Mouse (Mus musculus) kidney, postnatal 14 days (tissue): ENCODE results near the gene Trim2.

Source experiments
- DNase-seq: peaks from one replicate; pipeline ENCODE4 v3.0.0; 2022; ENCODE audit warnings: mixed read lengths

Trim2 gene

DNA sequence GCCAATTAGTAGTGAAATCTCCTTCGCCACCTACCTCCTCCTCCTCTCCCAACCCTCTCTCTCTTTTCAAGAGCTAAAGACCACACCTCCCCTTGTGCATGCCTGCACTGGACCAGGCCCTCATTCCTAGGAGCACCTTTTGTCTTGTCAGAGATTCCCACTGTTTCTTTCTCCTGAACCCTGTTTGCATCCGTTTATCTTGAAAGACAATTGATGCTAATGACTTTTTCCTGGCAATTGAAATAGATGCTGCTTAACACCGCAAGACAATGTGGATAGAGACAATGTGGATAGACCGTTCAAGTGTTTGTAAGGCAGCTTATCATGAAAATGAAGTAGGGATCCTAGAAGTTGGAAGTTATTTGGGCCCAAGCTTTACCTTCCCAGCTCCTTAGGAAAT is 125.0 kb downstream of the Trim2 start:
- DNase-seq, result no peak

DNA sequence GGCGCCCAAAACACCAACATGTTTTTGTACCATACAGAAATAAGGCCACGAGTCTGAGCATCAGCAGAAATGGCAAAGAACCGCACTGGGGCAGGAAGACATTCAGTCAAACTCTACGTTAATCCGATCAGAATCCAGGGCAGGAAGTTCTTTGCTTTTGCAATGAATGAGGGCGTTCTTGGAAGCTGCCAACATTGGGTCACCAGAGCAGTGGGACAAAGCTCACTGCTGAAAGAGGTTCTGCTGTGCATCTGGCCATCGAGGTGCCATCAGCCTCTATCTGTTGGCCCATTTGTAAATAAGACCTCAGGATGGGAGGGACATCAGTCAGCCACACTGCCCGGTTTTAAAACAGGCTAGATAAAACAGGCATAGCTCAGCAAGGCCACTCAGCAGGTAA is 125.6 kb downstream of the Trim2 start:
- DNase-seq, result no peak

DNA sequence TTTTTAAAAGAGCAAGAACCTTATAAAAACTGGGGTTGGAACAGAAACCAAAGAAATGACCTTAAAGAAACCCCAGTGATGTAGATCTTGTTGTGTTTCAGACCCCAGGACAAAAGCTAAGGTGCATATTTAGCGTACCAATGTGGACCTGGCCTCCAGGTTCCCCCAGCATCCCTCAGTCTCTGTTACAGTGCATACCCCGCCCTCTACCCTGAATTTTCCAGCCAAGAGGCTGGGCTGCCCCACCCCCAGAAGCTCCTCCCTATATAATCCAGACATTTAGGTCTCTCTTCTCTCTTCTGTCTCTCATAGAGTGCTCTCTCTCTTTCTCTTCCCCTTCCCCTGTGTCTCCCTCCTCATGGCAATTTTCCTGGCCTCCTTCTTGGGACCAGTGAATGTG is 126.4 kb downstream of the Trim2 start:
- DNase-seq, result no peak

DNA sequence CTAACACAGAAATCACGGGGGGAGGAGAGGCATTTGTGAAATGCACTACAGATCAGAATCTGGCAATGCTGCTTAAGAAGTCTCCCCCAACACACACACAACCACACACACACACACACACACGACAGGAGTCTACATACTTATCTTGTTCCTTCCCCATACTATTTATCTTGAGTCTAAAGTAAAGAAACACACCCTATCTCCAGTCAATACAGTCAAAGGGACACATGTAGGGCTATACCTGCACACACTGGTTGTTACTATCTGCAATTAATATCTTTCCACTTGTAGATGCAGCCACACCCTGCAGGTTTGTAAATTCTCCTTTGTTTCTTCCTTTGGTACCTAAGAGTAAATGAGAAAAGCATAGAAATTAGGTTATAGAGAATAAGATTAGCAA is 128.8 kb downstream of the Trim2 start:
- no peak for DNase-seq

DNA sequence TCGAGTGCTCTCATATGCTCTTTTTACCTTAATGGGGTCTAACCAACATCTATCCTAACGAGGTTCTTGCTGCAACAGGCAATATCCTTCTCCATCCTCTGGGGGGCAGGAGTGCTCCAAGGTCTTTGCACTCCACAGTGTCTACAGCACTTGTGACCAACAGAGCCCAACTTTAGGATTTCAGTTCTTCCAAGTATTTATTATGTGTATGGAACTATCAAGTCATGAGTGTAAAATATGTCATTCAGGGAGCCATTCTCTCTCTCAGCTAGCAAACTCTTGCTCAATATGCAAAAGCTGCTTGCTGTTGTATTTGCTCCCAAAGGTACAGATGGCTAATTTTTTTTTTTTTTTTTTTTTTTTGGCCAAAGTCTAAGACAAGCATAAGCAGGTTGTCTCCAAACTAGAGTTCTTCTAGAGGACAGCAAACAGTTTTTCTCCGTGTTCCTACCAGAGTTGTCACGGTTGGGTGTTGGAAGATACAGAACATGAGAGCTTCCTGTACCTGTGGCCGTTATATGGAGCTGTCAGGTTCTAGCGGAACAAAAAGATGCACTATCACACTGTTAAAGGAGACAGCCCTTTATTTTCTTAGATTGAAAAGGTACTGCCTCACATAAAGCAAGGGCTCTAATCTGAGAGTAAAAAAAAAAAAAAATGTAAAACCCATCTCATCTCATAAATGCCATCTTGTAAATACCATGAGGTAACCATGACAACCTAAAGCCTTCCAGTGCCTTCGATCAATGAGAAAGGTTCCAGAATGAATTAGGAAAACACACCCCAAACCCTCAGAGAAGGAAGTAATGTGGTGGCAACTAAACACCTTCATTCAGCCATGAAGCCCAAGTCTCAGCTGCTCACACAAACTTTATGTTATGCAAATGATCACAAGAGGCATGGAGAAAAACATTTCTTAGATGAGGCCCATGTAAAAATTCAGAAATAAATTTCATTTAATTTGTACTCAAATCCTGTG is 131.1 kb downstream of the Trim2 start:
- DNase-seq, result peak; percentile 86

DNA sequence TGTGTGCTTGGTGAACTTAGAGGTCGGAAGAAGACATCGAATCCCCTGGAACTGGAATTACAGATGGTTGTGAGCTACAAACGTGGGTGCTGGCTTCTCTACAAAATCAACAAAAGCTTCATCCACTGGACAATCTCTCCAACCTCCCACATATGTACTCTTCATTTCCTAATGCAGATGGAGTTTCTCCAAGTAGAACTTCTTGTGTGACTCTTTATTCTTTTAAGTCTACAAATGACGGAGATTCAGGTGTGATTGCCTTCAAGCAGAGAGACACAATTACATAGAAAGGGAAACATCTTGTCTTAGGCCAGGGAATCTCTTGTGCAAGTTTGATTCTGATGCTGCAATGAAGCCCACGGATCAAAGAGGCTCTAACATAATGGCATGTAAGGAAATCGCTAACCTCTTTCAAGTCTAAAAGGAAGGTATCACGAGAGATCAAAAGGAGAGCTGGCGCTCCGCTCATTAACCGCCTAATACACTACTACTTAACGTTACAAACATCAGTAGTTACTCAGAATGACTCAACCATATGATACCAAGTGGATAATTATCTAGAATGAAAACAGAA is 133.0 kb downstream of the Trim2 start, which contains the start of gene Gm6525:
Gm6525 (plus strand) TSS at position 524 of the 574 bp plus-strand sequence.
- no peak for DNase-seq

DNA sequence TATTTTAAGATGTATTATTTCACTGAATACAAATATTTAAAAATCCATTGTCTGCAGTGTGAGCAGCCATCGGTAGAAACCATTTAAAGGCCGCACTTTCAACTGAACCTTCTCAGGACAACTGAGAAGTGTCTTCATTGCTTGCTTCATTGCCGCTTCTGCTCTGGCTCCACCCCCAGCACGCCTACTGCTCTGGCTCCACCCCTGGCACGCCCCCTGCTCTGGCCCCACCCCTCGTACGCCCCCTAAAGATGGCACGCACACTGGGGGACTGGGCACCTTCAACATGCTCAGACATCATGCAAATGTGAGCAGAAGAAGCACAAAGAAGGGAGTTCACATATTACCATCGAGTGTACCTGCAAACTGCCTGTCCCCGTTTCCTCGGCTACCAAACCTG is 134.3 kb downstream of the Trim2 start:
- no peak for DNase-seq

DNA sequence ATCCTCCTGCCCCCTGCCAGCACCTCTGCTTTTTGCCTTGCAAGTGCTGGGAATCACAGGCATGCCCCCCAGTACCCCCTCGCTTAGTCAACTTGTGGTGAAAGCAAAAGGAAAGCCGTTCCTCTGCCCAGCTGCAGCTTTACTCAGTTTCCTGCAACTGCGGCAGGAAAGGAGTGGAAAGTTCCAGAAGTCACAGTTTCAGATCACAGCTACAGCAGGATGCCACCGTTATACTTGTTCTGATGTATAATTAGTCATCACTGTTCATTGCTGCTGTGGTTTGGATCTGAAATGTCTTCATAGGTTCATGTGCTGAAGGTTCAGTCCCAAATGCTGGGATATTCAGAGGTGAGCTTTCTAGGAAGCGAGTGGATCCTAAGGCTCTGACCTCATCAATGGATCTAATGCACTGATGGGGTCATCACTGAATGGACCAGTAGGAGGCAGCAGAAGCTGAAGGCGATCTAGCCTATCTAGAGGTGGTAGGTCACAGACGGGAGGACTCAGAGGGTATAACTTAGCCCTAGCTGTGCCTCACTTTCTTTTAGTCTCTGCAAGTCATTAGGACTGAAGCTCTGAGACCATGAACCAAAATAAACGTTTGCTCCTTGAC is 137.2 kb downstream of the Trim2 start:
- DNase-seq, result no peak

DNA sequence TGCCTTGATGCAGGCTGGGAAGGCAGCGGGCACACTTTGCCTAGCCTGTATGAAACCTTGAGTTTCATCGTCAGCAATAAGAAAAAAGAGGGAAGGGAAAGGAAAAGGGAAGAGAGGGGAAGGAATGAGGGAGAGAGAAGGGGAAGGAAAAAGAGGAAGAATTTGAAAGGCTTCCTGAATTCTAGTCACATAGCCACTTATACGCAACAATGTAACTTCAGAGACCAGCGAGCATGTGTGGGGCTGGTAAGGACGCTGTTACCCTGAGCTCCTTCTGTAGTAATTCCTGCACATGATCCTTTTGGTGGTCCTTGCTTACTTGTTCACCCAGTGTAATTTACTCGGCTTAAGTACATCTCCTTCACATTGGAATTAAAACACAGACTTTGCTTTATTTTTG is 137.7 kb downstream of the Trim2 start:
- no peak for DNase-seq

DNA sequence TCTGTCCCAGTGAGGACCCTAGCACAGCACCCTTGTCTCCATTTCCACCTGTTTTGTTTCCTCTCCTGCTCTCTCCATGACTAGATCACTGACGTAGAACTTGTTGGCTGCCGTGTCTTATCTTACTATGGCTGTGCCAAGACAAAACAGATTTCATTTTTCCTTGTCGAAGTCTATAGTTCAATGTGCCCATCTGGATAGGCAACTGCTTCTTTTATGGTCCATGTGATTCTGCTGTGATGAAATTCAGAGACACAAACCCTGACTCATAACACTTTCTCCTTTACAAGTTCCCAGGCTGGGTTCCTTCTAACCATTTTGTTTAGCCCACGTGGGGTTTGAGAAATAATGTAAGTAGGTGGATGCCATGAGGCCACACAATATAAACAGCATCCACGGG is 140.6 kb downstream of the Trim2 start:
- DNase-seq, result no peak

DNA sequence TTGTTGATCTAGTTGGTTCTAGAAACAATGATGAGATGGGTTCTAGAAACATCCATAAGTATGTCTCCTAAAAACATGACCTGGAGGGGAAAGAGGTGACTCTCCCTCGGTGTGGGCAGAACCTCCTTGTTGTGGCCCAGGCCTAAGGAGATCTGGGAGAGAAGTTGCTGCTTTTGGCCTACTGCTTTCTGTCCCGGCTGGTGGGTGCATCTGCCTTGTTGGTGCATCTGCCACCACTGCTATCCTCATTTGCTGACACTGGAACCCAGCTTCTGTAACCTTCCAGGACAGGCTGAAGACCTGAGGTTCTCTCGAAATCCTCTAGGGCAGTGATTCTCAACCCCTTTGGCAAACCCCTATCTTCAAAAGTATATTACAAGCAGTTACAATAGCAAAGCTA is 141.3 kb downstream of the Trim2 start:
- DNase-seq, result no peak

DNA sequence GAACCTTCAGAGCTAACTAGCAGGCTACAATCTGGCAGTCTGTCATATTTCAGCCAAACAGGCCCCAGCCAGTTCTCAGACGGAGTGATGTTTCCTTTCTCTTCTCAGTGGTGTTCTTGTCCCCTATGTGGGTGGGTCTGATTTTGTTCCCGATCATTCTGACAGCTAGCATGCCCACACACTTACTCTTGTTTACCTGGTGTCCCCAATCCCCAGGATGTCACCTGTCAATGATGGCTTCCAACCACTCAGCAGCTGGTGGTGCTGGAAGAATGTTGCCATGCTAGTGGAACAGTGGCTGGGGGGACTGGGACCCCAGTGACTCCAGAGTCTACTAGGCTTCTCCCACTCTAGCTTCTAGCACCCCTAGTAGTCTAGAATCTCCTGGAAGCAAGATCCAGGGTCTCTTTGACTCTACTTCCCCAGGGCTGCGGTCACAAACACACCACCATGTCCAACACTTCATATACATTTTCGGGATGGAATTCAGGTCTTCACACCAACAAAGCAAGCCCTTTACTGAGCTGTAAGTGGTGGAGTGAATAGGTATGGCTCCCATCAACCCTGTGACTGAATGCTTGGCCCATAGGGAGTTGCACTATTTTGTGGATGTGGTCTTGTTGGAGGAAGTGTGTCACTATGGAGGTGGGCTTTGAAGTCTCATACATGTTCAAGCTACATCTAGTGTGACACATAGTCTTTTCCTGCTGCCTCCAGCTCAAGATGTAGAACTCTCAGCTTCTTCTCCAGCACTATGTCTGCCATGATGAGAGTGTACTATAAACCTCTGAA is 148.9 kb downstream of the Trim2 start:
- no peak for DNase-seq

DNA sequence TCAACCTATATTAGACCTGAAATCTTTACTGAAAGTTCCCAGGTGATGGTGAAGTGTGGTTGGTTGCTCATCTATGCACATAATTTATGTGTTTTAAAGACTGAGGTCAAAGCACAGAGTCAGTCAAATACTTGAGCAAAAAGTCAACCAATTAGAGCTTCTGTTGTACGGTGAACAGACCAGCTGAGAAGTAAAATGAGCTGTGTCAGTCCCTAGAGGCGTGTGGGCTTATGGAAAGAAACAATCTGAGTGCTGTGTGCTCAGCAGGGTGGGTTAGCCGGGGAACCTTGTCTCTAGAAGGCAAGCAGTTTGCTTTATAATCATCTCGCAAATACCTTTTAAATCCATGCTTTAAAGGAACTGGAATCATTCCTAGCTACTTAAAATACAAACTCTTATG is 149.7 kb downstream of the Trim2 start:
- DNase-seq, result no peak

DNA sequence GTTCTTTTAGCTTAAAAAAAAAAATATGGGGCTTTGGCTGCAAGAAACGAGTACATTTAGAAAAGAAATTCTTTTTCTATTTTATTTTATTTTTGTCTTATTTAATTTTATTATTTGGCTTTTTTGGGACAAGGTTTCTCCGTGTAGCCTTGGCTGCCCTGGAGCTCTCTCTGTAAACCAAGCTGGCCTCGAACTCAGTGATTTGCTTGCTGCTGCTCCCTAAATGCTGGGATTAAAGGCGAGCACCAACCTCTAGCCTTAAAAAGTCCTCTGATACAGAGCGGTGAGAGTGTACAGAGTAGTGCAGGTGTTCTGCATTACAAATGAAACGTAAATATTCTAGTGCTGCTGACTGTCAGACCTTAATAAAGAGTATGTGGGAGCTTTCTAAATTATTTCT is 150.6 kb downstream of the Trim2 start:
- no peak for DNase-seq

DNA sequence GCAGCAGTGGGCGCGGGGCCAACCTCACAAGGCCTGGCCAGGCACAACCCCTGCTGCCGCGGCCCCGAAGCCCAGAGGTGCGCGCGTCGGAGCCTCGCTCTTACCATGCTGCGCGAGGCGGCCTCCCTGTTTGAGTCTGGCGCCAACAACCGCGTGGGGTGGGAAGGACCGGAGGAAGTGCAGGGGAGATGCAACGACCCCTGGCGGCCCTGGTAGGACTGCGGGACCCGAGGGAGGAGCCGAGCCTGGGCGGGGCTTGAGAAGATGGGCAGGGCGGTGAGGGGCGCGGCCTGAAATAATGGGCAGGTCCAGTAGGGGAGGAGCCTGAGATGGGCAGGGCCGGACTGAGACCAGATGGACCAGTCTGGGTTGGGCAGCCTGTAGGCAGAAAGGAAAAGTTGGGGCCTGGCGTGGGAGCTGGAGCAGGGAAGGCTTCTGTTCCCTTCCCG is 151.1 kb downstream of the Trim2 start, which contains the start of gene Mnd1:
Mnd1 (minus strand) TSS at position 229 of the 449 bp plus-strand sequence.
- peak; percentile 99 for DNase-seq

DNA sequence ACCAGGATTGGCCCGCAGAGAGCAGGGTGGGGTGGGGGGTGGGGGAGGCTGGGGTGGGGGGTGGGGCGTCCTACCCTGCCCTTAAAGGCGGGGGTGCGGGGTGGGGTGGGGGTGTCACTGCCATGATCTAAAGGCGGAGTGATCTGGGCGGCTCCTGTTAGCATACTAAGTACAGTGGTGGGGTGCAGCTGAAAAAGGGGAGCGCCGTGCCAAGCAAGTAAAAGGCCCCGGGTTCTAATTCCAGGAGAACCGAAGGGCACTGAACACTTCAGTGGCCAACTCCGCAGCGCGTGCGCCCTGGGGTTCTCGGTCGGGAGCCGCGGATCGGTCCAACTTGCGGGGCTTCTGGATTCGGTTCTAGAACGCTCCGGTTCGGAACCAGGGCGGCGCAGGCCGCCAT is 151.5 kb downstream of the Trim2 start:
- no peak for DNase-seq

DNA sequence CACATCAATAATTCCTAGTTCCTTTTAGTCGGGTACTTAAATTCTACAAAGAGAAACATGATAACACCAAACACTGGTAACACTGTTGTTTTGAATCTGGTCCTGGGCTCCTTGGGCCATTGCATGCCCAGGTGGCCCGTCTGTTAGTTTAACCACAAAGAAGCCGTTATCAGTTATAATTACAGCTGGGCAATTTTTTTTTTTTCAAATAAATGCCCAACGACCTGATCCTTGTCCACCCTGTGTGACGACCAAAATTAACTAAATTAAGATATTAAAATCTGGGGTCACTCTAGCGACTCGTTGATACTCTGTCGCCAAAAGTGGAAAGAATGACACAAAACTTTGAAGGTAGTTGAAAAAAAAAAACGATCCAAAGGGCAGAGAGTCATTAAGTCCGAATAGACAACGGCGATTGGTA is 151.9 kb downstream of the Trim2 start:
- no peak for DNase-seq

DNA sequence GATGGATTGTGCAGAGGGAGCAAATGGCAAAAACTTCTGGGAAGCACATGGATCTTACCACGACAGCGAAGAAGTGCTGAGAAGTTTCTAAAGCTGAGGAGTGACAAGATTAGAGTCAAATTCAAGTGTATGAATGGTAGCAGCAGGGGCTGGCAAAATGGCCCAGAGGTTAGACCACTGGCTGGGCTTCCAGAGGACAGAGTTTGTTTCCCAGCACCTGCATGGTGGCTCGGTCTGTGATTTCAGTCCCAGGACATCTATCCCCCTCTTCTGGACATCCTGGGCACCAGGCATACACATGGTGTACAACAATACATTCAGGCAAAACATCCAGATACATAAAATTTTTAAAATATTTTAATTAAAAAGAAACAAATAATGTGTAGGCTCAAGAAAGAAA is 156.8 kb downstream of the Trim2 start:
- no peak for DNase-seq

DNA sequence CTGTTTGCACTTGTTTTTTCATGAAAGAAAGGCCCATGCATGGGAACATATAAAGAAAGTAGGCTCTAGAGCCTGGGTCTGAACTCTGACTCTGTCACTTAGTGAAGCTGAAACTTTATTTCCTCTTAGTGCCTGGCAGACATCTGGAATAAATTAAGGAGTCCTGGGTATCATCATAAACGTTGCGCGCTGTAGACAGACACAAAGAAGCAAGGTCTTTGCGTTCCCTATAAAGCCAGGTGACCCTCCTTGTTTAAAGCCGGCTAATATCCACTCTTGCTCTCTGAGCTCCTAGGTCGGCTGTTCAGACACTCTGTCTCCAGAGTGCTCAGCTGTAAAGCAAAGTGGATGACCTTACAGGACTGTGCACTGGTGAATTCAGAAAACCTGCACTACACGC is 165.7 kb downstream of the Trim2 start:
- no peak for DNase-seq

DNA sequence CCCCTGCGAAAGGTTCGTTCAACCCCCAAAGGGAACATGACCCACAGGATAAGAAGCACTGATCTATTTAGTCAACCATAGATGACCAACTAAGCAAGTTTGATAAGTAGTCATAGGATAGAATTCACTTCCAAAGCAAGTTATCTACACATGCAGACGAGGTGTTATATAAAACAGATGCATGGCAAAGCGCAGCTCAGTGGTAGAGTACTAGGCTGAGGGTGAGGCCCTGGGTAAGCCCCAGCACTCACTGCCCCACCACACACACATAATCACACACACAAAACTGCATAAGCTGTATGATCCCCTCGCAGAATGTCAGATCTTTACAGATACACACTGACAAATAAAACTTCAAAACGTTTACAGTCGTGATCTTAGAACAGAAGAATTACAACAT is 170.2 kb downstream of the Trim2 start:
- no peak for DNase-seq

DNA sequence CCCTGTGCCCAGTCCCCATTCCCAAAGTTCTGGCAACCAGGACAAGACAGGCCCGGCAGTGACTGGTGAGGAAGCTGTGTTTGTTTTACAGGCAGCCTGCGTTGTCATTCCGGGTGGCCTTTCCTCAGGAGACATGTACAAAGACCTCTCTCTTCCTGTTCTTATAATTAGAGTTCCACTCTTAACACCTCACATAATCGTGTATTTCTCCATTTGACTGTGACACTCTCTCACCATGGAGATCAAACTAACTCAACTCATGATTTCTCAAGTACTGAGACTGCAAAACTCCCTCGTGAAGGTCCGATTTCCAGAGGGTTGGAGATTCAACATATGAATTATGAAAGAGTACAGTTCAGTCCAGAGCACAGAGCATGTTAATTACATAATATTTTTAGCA is 170.7 kb downstream of the Trim2 start:
- no peak for DNase-seq

DNA sequence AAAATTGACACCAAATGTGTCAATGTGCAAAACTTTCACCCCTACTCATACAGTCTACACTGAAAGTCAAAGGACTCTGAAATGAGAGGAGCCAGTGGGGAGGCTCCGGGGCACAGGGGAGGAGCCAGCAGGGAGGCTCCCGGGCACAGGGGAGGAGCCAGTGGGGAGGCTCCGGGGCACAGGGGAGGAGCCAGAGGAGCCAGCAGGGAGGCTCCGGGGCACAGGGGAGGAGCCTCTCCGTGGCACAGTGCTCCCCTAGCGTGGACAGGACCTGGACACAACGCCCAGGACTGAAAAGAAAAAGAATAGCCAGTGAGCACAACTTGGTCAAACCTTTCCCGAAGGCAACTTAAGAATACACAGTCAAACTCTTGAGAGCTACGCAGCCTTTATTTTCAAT is 171.3 kb downstream of the Trim2 start:
- peak; percentile 14 for DNase-seq

DNA sequence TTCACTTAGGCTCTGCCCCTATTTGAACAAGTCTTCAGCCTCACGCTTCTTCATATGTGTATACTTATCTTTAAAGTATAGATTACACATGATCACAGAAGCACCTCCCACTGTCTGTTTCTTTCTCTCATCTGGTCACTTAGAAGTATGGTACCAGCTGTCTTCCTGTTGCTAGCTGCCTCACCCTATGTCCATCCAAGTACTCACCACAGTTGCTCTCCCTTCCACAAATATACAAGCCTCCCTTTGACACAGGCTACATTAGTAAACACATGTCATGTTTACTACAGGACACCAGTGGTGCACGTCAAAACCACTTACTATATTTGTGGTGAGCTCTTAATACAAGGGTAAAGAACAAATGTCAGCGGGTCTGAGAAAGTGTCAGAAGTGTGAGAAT is 175.3 kb downstream of the Trim2 start:
- no peak for DNase-seq
